Mouse (Mus musculus): ENCODE results near the gene Slc2a13.

Slc2a13 gene

GRCm38 (mm10) chr15:91573111-91573538 lies at the start of gene Slc2a13:
Slc2a13 (minus strand) TSS chr15:91573261.
- DNase-seq (ENCODE audit: low spot score), result peak; percentile 95

- no peak for DNase-seq (ENCODE audit: low spot score)
Observed at GRCm38 (mm10) chr15:91616016-91616415, 43.0 kb upstream of the Slc2a13 start.

- no peak for DNase-seq (ENCODE audit: low spot score)
Observed at GRCm38 (mm10) chr15:91615532-91615931, 42.5 kb upstream of the Slc2a13 start.

GRCm38 (mm10) chr15:91613981-91614665 lies 41.1 kb upstream of the Slc2a13 start:
- DNase-seq (ENCODE audit: low spot score), result no peak

- peak; percentile 69 for DNase-seq (ENCODE audit: low spot score)
Observed at GRCm38 (mm10) chr15:91609713-91610112, 36.7 kb upstream of the Slc2a13 start.

- no peak for DNase-seq (ENCODE audit: low spot score)
Observed at GRCm38 (mm10) chr15:91608811-91609210, 35.8 kb upstream of the Slc2a13 start.

- no peak for DNase-seq (ENCODE audit: low spot score)
Observed at GRCm38 (mm10) chr15:91601197-91601596, 28.1 kb upstream of the Slc2a13 start.

GRCm38 (mm10) chr15:91597290-91597689 lies 24.2 kb upstream of the Slc2a13 start:
- no peak for DNase-seq (ENCODE audit: low spot score)

GRCm38 (mm10) chr15:91574492-91574891 lies 1.4 kb upstream of the Slc2a13 start:
- peak; percentile 89 for DNase-seq (ENCODE audit: low spot score)

GRCm38 (mm10) chr15:91572421-91573069 lies 516 bp downstream of the Slc2a13 start:
- DNase-seq (ENCODE audit: low spot score), result peak; percentile 61

GRCm38 (mm10) chr15:91571981-91572380 lies 1.1 kb downstream of the Slc2a13 start:
- DNase-seq (ENCODE audit: low spot score), result no peak

GRCm38 (mm10) chr15:91566784-91567183 lies 6.3 kb downstream of the Slc2a13 start:
- no peak for DNase-seq (ENCODE audit: low spot score)

GRCm38 (mm10) chr15:91565025-91565605 lies 7.9 kb downstream of the Slc2a13 start:
- no peak for DNase-seq (ENCODE audit: low spot score)

- DNase-seq (ENCODE audit: low spot score), result no peak
Observed at GRCm38 (mm10) chr15:91561728-91562127, 11.3 kb downstream of the Slc2a13 start.

- no peak for DNase-seq (ENCODE audit: low spot score)
Observed at GRCm38 (mm10) chr15:91555336-91555736, 17.7 kb downstream of the Slc2a13 start.

- no peak for DNase-seq (ENCODE audit: low spot score)
Observed at GRCm38 (mm10) chr15:91548586-91549268, 24.3 kb downstream of the Slc2a13 start.

- no peak for DNase-seq (ENCODE audit: low spot score)
Observed at GRCm38 (mm10) chr15:91544586-91544985, 28.5 kb downstream of the Slc2a13 start.

- no peak for DNase-seq (ENCODE audit: low spot score)
Observed at GRCm38 (mm10) chr15:91538439-91538838, 34.6 kb downstream of the Slc2a13 start.

- DNase-seq (ENCODE audit: low spot score), result no peak
Observed at GRCm38 (mm10) chr15:91526876-91527275, 46.2 kb downstream of the Slc2a13 start.

- DNase-seq (ENCODE audit: low spot score), result no peak
Observed at GRCm38 (mm10) chr15:91526166-91526565, 46.9 kb downstream of the Slc2a13 start.

GRCm38 (mm10) chr15:91524451-91524850 lies 48.6 kb downstream of the Slc2a13 start:
- DNase-seq (ENCODE audit: low spot score), result no peak

- DNase-seq (ENCODE audit: low spot score), result no peak
Observed at GRCm38 (mm10) chr15:91503291-91503690, 69.8 kb downstream of the Slc2a13 start.

GRCm38 (mm10) chr15:91502661-91503060 lies 70.4 kb downstream of the Slc2a13 start:
- no peak for DNase-seq (ENCODE audit: low spot score)

Data from embryo, embryonic 10 days (tissue).